Mouse (Mus musculus): ENCODE results near the gene Sf3a3. TPM values are rescaled to one million over a fixed set of nuclear protein-coding genes. Genes with fewer than 3 reads are reported as not detected.

Sf3a3 gene
- total and polyA plus RNA-seq, 2 experiments = 6.6 to 12.1 TPM

GRCm38 (mm10) chr4:124701052-124701845, 13.3 kb upstream of the Sf3a3 start:
- H3K36me3 ChIP-seq (ENCODE audit: control insufficient read depth, insufficient read depth, low read length) = no peaks in the 10 kb centered on the region
- H3K4me1 ChIP-seq (ENCODE audit: control insufficient read depth, insufficient read depth, low read length) = peaks cover 5% of the 10 kb centered on the region
- H3K79me2 ChIP-seq (ENCODE audit: control insufficient read depth, insufficient read depth, low read length) = no peaks in the 10 kb centered on the region
- peaks cover 3% of the 10 kb centered on the region; the same call in 1 of the 2 replicates for H3K27me3 ChIP-seq (ENCODE audit: control insufficient read depth, insufficient read depth, low read length)
- 30% methylated on average over 22 of the region's 22 CpGs for WGBS
- no peak overlapping the region for H3K27ac ChIP-seq (replicated peaks; ENCODE audit: insufficient read depth, low read depth, low read length)
- H3K4me3 ChIP-seq (ENCODE audit: insufficient read depth, low read depth, low read length) = peak overlapping the region; percentile 89
- no peak for DNase-seq (ENCODE audit: extremely low read depth, low read depth, low spot score)
- peak overlapping the region; percentile 84 for H3K9ac ChIP-seq (ENCODE audit: low read depth, low read length)
- TF ChIP-seq POLR2A (IDR thresholded peaks at IDR 0.05; ENCODE audit: extremely low read depth, insufficient read depth, low read length) (no peak), CTCF (IDR thresholded peaks at IDR 0.05; ENCODE audit: low read depth, low read length) (no peak)

GRCm38 (mm10) chr4:124701916-124702315, 12.7 kb upstream of the Sf3a3 start:
- TF ChIP-seq CTCF (IDR thresholded peaks at IDR 0.05; ENCODE audit: low read depth, low read length) (no peak), POLR2A (IDR thresholded peaks at IDR 0.05; ENCODE audit: extremely low read depth, insufficient read depth, low read length) (no peak)
- DNase-seq (ENCODE audit: extremely low read depth, low read depth, low spot score) = no peak
- peaks cover 3% of the 10 kb centered on the region; the same call in 1 of the 2 replicates for H3K27me3 ChIP-seq (ENCODE audit: control insufficient read depth, insufficient read depth, low read length)
- no peaks in the 10 kb centered on the region for H3K79me2 ChIP-seq (ENCODE audit: control insufficient read depth, insufficient read depth, low read length)
- WGBS = 80% methylated on average over 5 of the region's 5 CpGs
- H3K36me3 ChIP-seq (ENCODE audit: control insufficient read depth, insufficient read depth, low read length) = no peaks in the 10 kb centered on the region
- peaks cover 5% of the 10 kb centered on the region for H3K4me1 ChIP-seq (ENCODE audit: control insufficient read depth, insufficient read depth, low read length)
- H3K27ac ChIP-seq (replicated peaks; ENCODE audit: insufficient read depth, low read depth, low read length) = no peak overlapping the region
- H3K4me3 ChIP-seq (ENCODE audit: insufficient read depth, low read depth, low read length) = no peak overlapping the region
- no peak overlapping the region for H3K9ac ChIP-seq (ENCODE audit: low read depth, low read length)

- Histone ChIP-seq H3K4me3 (ENCODE audit: insufficient read depth, low read depth, low read length) (no peak overlapping the region), H3K27ac (replicated peaks; ENCODE audit: insufficient read depth, low read depth, low read length) (no peak overlapping the region), H3K4me1 (ENCODE audit: control insufficient read depth, insufficient read depth, low read length) (peaks cover 8% of the 10 kb centered on the region), H3K27me3 (ENCODE audit: control insufficient read depth, insufficient read depth, low read length) (peaks cover 3% of the 10 kb centered on the region; the same call in 1 of the 2 replicates), H3K9ac (ENCODE audit: low read depth, low read length) (no peak overlapping the region), H3K79me2 (ENCODE audit: control insufficient read depth, insufficient read depth, low read length) (no peaks in the 10 kb centered on the region), H3K36me3 (ENCODE audit: control insufficient read depth, insufficient read depth, low read length) (no peaks in the 10 kb centered on the region)
- DNase-seq (ENCODE audit: extremely low read depth, low read depth, low spot score) = no peak
- WGBS = 72% methylated on average over 2 of the region's 2 CpGs
- TF ChIP-seq CTCF (IDR thresholded peaks at IDR 0.05; ENCODE audit: low read depth, low read length) (no peak), POLR2A (IDR thresholded peaks at IDR 0.05; ENCODE audit: extremely low read depth, insufficient read depth, low read length) (no peak)
Observed at GRCm38 (mm10) chr4:124703406-124703805, 11.2 kb upstream of the Sf3a3 start.

- no peak overlapping the region for H3K4me3 ChIP-seq (ENCODE audit: insufficient read depth, low read depth, low read length)
- no peaks in the 10 kb centered on the region for H3K36me3 ChIP-seq (ENCODE audit: control insufficient read depth, insufficient read depth, low read length)
- peaks cover 3% of the 10 kb centered on the region; the same call in 1 of the 2 replicates for H3K27me3 ChIP-seq (ENCODE audit: control insufficient read depth, insufficient read depth, low read length)
- H3K9ac ChIP-seq (ENCODE audit: low read depth, low read length) = no peak overlapping the region; the same call in 1 of the 2 replicates
- WGBS = 58% methylated on average over 6 of the region's 6 CpGs
- peaks cover 8% of the 10 kb centered on the region for H3K4me1 ChIP-seq (ENCODE audit: control insufficient read depth, insufficient read depth, low read length)
- no peak for DNase-seq (ENCODE audit: extremely low read depth, low read depth, low spot score)
- no peak for TF ChIP-seq POLR2A (IDR thresholded peaks at IDR 0.05; ENCODE audit: extremely low read depth, insufficient read depth, low read length)
- no peak for TF ChIP-seq CTCF (IDR thresholded peaks at IDR 0.05; ENCODE audit: low read depth, low read length)
- no peaks in the 10 kb centered on the region for H3K79me2 ChIP-seq (ENCODE audit: control insufficient read depth, insufficient read depth, low read length)
- H3K27ac ChIP-seq (replicated peaks; ENCODE audit: insufficient read depth, low read depth, low read length) = peak overlapping the region; percentile 69
Observed at GRCm38 (mm10) chr4:124703881-124704796, 10.4 kb upstream of the Sf3a3 start.

- 48% methylated on average over 11 of the region's 11 CpGs for WGBS
- no peak for TF ChIP-seq CTCF (IDR thresholded peaks at IDR 0.05; ENCODE audit: low read depth, low read length)
- no peak for TF ChIP-seq POLR2A (IDR thresholded peaks at IDR 0.05; ENCODE audit: extremely low read depth, insufficient read depth, low read length)
- peak; percentile 32 for DNase-seq (ENCODE audit: extremely low read depth, low read depth, low spot score)
- H3K36me3 ChIP-seq (ENCODE audit: control insufficient read depth, insufficient read depth, low read length) = no peaks in the 10 kb centered on the region
- no peaks in the 10 kb centered on the region for H3K79me2 ChIP-seq (ENCODE audit: control insufficient read depth, insufficient read depth, low read length)
- peaks cover 12% of the 10 kb centered on the region for H3K4me1 ChIP-seq (ENCODE audit: control insufficient read depth, insufficient read depth, low read length)
- no peak overlapping the region for H3K9ac ChIP-seq (ENCODE audit: low read depth, low read length)
- H3K27me3 ChIP-seq (ENCODE audit: control insufficient read depth, insufficient read depth, low read length) = peaks cover 3% of the 10 kb centered on the region; the same call in 1 of the 2 replicates
- H3K27ac ChIP-seq (replicated peaks; ENCODE audit: insufficient read depth, low read depth, low read length) = peak overlapping the region; percentile 69
- no peak overlapping the region for H3K4me3 ChIP-seq (ENCODE audit: insufficient read depth, low read depth, low read length)
Observed at GRCm38 (mm10) chr4:124704797-124705474, 9.6 kb upstream of the Sf3a3 start.

Measured in liver, adult 2 months (tissue).